Mouse (Mus musculus): ENCODE measurements around the gene Gas8. TPM values are rescaled to one million over a fixed set of nuclear protein-coding genes. Genes with fewer than 3 reads are reported as not detected.
"Not testable (repeated sequence)": the region's sequence is repeated elsewhere in the genome, so short reads cannot be mapped to it uniquely, and the experiment has no call there.

The Gas8 gene
- total RNA-seq, 2 experiments from 2014 or later: 4.6 TPM

DNA sequence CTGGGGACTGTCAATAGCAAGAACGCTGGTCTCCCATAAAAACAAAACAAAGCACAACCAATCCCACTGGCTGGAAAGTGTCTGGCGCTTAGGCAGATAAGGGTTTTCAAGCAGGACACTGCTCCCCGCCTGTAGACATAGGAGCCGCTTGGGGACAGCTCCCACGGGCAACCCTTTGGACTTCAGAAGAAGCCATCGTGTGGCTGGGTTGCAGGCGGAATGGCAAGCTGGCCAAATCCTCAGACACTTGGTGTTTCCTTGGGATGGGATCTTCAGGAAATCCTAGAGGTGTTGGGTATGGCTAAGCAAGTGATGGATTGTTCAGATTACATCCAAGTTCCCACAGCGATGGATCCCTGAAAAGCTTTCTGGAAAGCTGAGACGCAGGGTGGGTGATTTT, 4.5 kb upstream of the Gas8 start:
- intact Hi-C loops (cut with DNase I): no loop called here
- DNase-seq (ENCODE audit: low spot score): no peak

- DNase-seq (ENCODE audit: low spot score): no peak
- intact Hi-C loops (cut with DNase I): no loop called here
Measured at GRCm38 (mm10) chr8:123514781-123515539, 3.7 kb upstream of the Gas8 start, which contains the start of gene Dbndd1. Gene Dbndd1, minus strand, starts transcription at chr8:123515463.

DNA sequence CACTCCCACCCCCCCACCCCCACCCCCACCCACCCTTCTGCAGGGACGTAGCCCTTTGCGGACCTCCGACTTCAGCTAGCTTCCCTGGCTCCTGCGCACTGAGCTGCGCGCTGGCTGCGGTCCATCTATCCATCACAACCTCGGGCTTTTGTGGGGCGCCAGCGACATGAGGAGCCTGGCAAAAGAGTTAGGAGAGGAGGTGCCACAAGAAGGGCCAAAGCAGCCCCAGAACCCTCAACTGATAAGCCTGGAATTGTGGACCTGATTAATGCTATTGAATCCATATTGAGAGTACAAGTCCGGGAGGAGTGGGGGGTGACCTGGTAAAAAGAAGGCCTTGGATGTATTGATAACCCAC, 3.1 kb upstream of the Gas8 start:
- DNase-seq (ENCODE audit: low spot score): no peak
- intact Hi-C loops (cut with DNase I): no loop called here

- intact Hi-C loops (cut with DNase I): no loop called here
- DNase-seq (ENCODE audit: low spot score): no peak
Measured at GRCm38 (mm10) chr8:123516596-123516995, 2.0 kb upstream of the Gas8 start.

- intact Hi-C loops (cut with DNase I): no loop called here
- no peak for DNase-seq (ENCODE audit: low spot score)
Measured at GRCm38 (mm10) chr8:123518172-123518571, 462 bp upstream of the Gas8 start.

GRCm38 (mm10) chr8:123520048-123520447, 1.4 kb downstream of the Gas8 start:
- DNase-seq (ENCODE audit: low spot score); intact Hi-C loops (cut with DNase I): not testable (repeated sequence)

DNA sequence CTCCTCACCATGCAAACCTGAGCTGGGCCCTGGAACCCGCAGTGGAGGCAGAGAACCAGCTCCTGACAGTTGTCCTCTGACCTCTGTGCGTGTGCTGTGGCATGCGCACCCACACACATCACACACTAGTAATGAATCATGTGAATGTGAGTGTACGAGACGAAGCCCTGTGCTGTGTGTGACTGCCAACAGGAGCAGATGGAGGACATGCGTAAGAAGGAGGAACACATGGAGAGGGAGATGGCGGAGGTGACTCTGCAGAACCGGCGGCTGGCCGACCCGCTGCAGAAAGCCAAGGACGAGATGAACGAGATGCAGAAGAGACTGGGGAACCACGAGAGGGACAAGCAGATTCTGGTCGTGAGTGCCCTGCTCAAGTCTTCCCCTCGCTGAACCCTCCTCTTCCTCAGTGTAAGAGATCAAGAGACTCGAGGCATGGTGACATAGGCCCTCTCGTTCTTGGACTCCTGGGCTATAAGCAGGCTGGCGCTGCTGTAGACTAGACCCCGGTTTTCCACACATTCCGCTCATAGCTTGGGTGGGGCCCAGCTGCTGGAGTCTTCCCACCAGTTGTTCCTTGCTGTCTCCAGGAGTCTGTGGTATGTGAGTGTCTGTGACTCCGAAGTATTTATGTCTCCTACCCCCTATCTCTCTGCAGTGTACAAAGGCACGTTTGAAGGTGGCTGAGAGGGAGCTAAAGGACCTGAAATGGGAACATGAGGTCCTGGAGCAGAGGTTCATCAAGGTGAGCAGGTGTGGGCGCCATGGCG, 9.3 kb downstream of the Gas8 start:
- no peak for DNase-seq (ENCODE audit: low spot score)
- intact Hi-C loops (cut with DNase I): no loop called here

DNA sequence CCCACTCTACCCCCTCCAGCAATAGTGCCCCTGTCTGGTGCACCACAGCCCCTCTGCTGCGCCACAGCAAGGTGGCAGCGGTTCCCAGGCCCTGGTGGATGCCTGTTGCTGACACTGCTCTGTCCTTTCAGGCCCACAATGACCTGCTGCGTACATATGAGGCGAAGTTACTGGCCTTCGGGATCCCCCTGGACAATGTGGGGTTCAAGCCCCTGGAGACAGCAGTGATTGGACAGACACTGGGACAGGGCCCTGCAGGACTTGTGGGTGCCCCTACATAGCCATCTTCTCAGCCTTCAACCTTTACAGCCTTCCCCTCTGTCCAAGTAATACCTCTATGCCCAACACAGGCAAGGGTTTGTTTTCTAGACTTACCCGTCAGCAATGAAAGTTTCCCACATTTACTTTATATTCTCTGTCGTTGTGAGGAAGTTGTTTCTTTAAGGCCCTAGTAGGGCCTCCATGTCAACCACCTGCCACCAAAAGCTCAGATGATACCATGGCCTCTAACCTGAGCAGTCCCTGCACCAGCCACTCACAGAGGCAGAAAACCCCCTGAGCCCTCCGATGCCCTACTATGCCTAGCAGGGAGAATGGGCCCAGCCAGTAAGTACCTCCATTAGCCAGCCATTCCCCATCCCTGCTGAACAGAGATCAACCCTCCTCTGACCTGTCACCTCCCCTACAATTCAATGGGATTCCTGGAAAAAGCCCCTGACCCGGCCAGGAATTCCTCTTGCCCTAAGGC, 17.8 kb downstream of the Gas8 start:
- intact Hi-C loops (cut with DNase I): no loop called here
- no peak for DNase-seq (ENCODE audit: low spot score)

DNA sequence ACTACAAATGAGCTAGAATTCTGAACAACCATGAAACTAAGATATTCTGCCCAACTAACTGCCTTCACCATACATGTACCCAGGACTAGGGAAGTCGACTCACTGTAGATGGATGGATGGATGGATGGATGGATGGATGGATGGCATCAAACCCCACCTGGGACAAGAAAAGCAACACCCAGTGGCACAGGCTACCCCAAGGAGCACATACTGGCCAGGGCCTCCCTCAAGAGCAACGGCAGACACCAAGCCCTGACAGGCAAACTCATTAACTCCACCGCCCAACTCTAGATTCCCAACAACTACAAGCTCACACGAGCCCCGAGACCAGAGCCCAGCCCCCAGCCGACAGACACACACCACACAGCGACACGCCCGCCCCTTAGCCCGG, 18.4 kb downstream of the Gas8 start:
- intact Hi-C loops (cut with DNase I): no loop called here
- DNase-seq (ENCODE audit: low spot score): no peak

DNA sequence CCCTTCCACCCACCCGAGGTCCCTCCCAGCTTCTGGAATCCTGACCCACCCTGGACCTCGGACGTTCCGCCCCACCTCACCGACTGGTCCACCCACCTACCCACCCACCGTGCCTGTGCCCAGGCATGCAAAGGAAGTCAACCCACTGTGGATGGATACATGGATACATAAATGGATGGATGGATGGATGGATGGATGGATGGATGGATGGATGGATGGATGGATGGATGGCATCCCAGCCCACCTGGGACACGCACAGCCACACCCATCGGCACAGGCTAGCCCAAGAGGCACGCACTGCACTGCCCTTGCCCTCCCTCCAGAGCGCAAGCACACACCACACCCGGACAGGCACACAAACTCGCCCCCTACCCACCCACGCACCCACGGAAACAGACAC, 19.0 kb downstream of the Gas8 start:
- intact Hi-C loops (cut with DNase I): not testable (repeated sequence)
- peak; percentile 34 for DNase-seq (ENCODE audit: low spot score)

DNA sequence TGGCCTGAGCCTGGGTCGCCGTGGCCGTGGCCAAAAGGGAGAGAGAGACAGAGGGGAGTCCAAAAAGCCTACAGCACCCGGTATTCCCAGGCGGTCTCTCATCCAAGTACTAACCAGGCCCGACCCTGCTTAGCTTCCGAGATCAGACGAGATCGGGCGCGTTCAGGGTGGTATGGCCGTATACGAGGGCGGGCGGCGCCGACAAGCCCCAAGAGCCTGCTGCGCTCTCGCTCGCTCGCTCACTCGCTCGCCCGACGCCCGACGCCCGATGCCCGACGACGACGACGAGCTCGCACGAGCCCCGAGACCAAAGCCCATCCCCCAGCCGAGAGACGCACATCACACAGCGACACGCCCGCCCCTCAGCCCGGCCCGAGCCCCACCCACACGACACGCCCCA, 45.6 kb downstream of the Gas8 start:
- DNase-seq (ENCODE audit: low spot score); intact Hi-C loops (cut with DNase I): not testable (repeated sequence)

GRCm38 (mm10) chr8:123575386-123575785, 56.8 kb downstream of the Gas8 start:
- intact Hi-C loops (cut with DNase I): not testable (repeated sequence)

More at GRCm38 (mm10) chr8:123575386-123575785, 56.8 kb downstream of the Gas8 start:
- not testable (repeated sequence) for DNase-seq (ENCODE audit: low spot score)

Other genes with a start within 250 kb of the Gas8 start
- gene Fanca, start 200.3 kb upstream of the Gas8 start, total RNA-seq (2021): 1 to 10 TPM; 1.7 to 3.0 TPM
- under 1 TPM; 0.10 to 0.20 TPM for gene Spire2, start 186.1 kb upstream of the Gas8 start, total RNA-seq (2021)
- gene Tcf25, start 145.1 kb upstream of the Gas8 start, total RNA-seq (2021): 100 to 1,000 TPM; 113 to 157 TPM
- gene Mc1r, start 111.7 kb upstream of the Gas8 start, total RNA-seq (2021): not detected
- gene Tubb3, start 107.4 kb upstream of the Gas8 start, total RNA-seq (2021): under 1 TPM; 0.25 to 0.34 TPM
- gene Def8, start 95.3 kb upstream of the Gas8 start, total RNA-seq (2021): 10 to 100 TPM; 56.9 to 59.6 TPM
- gene Afg3l1, start 40.9 kb upstream of the Gas8 start, total RNA-seq (2021): 10 to 100 TPM; 58.0 to 58.2 TPM
- not detected for gene Dbndd1, start 3.4 kb upstream of the Gas8 start, total RNA-seq (2021)
- 1 to 10 TPM; 6.4 to 7.7 TPM for gene Rhou, start 135.1 kb downstream of the Gas8 start, total RNA-seq (2021)